In genomic region chr10:111784065-111784853, GRCm38 (mm10) we compare ENCODE assay signal across 9 mouse cellular contexts.
DNase-seq lines count a peak whose midpoint lies in the region; ATAC-seq and TF ChIP-seq lines count a peak whose summit lies in the region.
"Had no signal": no experiment of that assay in that cellular context is flagged by ENCODE, and none has a peak within 500 bp of the region (broad histone marks: within the 10 kb centered on the region; RNA-seq: fewer than 3 reads in every experiment).

No protein-coding gene starts in this region.

- H3K4me1 ChIP-seq in forebrain, embryonic 15.5 days, result no peaks in the 10 kb centered on the region
- H3K4me1 ChIP-seq in forebrain, embryonic 10.5 days, result peaks cover 21% of the 10 kb centered on the region
- no peaks in the 10 kb centered on the region for H3K4me1 ChIP-seq in lung, postnatal 0 days (ENCODE audit: insufficient read depth, low read depth, low read length)
- H3K4me1 ChIP-seq in midbrain, postnatal 0 days (ENCODE audit: insufficient read depth, low read length), result peaks cover 5% of the 10 kb centered on the region

- TF ChIP-seq EP300 in lung, postnatal 0 days (IDR thresholded peaks at IDR 0.05), result peak; percentile 63

- no peaks in the 10 kb centered on the region for H3K36me3 ChIP-seq in forebrain, embryonic 15.5 days
- H3K36me3 ChIP-seq in forebrain, embryonic 10.5 days (replicated peaks), result no peaks in the 10 kb centered on the region
- H3K36me3 ChIP-seq in lung, postnatal 0 days (ENCODE audit: insufficient read depth, low read length), result no peaks in the 10 kb centered on the region
- no peaks in the 10 kb centered on the region for H3K36me3 ChIP-seq in midbrain, postnatal 0 days (ENCODE audit: insufficient read depth, low read length)

- H3K9ac ChIP-seq in forebrain, embryonic 15.5 days (replicated peaks), result no peak overlapping the region
- no peak overlapping the region for H3K9ac ChIP-seq in lung, postnatal 0 days (replicated peaks; ENCODE audit: low read depth)
- no peak overlapping the region for H3K9ac ChIP-seq in midbrain, postnatal 0 days (replicated peaks; ENCODE audit: low read length, poor library complexity, severe bottlenecking)

- ATAC-seq in forebrain, embryonic 15.5 days (replicated peaks), result 0 out of 2 replicates have a peak, but pooled peaks have one; percentile 72
- peak; percentile 82 for ATAC-seq in lung, postnatal 0 days
- ATAC-seq in midbrain, postnatal 0 days (ENCODE audit: low FRiP score), result no peak

- H3K4me3 ChIP-seq in forebrain, embryonic 15.5 days, result no peak overlapping the region
- H3K4me3 ChIP-seq in forebrain, embryonic 10.5 days, result no peak overlapping the region
- no peak overlapping the region for H3K4me3 ChIP-seq in lung, postnatal 0 days (ENCODE audit: low read depth, low read length)
- H3K4me3 ChIP-seq in midbrain, postnatal 0 days (ENCODE audit: low read depth, low read length), result no peak overlapping the region

- no peaks in the 10 kb centered on the region for H3K9me3 ChIP-seq in forebrain, embryonic 15.5 days
- no peaks in the 10 kb centered on the region for H3K9me3 ChIP-seq in forebrain, embryonic 10.5 days
- H3K9me3 ChIP-seq in lung, postnatal 0 days (ENCODE audit: low read length), result no peaks in the 10 kb centered on the region
- H3K9me3 ChIP-seq in midbrain, postnatal 0 days (ENCODE audit: low read length), result no peaks in the 10 kb centered on the region

- H3K4me2 ChIP-seq in forebrain, embryonic 15.5 days (replicated peaks), result no peak overlapping the region
- H3K4me2 ChIP-seq in lung, postnatal 0 days (replicated peaks; ENCODE audit: low read depth, low read length), result no peak overlapping the region
- no peak overlapping the region for H3K4me2 ChIP-seq in midbrain, postnatal 0 days (ENCODE audit: low read depth, low read length, poor library complexity, severe bottlenecking)

- TF ChIP-seq CTCF in lung, postnatal 0 days (IDR thresholded peaks at IDR 0.05), result no peak
- no peak for TF ChIP-seq CTCF in midbrain, postnatal 0 days (IDR thresholded peaks at IDR 0.05)

- no peak for DNase-seq in forebrain, embryonic 10.5 days (ENCODE audit: extremely low spot score, low spot score)
- DNase-seq in brain, adult 2 months (ENCODE audit: low read depth, low spot score), result peak; percentile 64
- DNase-seq in gastrocnemius, postnatal 10 days, result peak; percentile 20
- peak; percentile 67 for DNase-seq in lung, postnatal 0 days (ENCODE audit: low spot score)
- no peak for DNase-seq in kidney, postnatal 14 days
- no peak for DNase-seq in midbrain, postnatal 0 days (ENCODE audit: low spot score)
- DNase-seq in adrenal gland, adult (ENCODE audit: inconsistent age in 2 of 2, low spot score in 1 of 2), result no peak
- DNase-seq: kidney, adult 2 months had no signal

- H3K27ac ChIP-seq in forebrain, embryonic 15.5 days (replicated peaks), result no peak overlapping the region
- H3K27ac ChIP-seq in forebrain, embryonic 10.5 days, result no peak overlapping the region
- peak overlapping the region; percentile 66; the same call in 1 of the 2 replicates for H3K27ac ChIP-seq in lung, postnatal 0 days (ENCODE audit: low read length)
- H3K27ac ChIP-seq in midbrain, postnatal 0 days (ENCODE audit: low read depth, low read length), result no peak overlapping the region

- WGBS in forebrain, embryonic 15.5 days, result 71% methylated on average over 12 of the region's 12 CpGs
- WGBS in forebrain, embryonic 10.5 days, result 79% methylated on average over 12 of the region's 12 CpGs
- 37% methylated on average over 12 of the region's 12 CpGs for WGBS in lung, postnatal 0 days
- 77% methylated on average over 12 of the region's 12 CpGs for WGBS in midbrain, postnatal 0 days

- H3K27me3 ChIP-seq in forebrain, embryonic 15.5 days, result no peaks in the 10 kb centered on the region
- no peaks in the 10 kb centered on the region for H3K27me3 ChIP-seq in forebrain, embryonic 10.5 days (ENCODE audit: poor library complexity, severe bottlenecking)
- no peaks in the 10 kb centered on the region for H3K27me3 ChIP-seq in lung, postnatal 0 days (replicated peaks; ENCODE audit: insufficient read depth, low read length)
- no peaks in the 10 kb centered on the region for H3K27me3 ChIP-seq in midbrain, postnatal 0 days (ENCODE audit: insufficient read depth, low read length)

Comparison
In these comparisons a context has a peak if more than half of its experiments do, and no peak if none do; other contexts are left out.
1. DNase-seq: peak in brain, adult 2 months (single experiment), gastrocnemius, postnatal 10 days (single experiment) and lung, postnatal 0 days (single experiment); none in forebrain, embryonic 10.5 days (single experiment), kidney, postnatal 14 days (single experiment), midbrain, postnatal 0 days (single experiment) and adrenal gland, adult (0 of 2).